Mouse (Mus musculus) spleen, postnatal 10 days (tissue): ENCODE data around the gene Hist1h4a.
"Not testable (repeated sequence)": the region's sequence is repeated elsewhere in the genome, so short reads cannot be mapped to it uniquely, and the experiment has no call there.

Experiments used
- DNase-seq, 2 experiments: peaks; one replicate each; pipeline ENCODE4 v3.0.0; 2021 to 2022; ENCODE audit warnings: low spot score in 2 of 2

Gene Hist1h4a

DNA sequence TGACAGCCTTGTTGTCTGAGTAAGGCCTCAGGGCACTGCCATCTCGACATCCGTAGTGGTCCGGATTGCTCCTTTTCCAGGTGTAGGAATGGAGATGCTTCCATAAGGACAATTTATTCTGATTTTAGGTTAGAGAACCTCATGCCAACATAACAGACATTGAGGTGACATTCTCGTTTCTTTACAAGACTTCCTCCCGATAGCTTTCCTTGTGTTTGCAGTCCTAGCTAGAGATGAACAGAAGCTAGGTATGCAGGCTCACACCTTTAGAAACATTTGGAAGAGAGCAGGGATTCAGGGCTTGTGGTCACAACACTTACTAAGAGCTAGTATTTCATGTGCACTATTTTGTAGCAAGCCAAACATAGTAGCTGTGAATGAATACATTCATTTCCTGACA, 17.8 kb downstream of the Hist1h4a start:
- DNase-seq, result peak in 1 of 2 experiments; percentile 9

DNA sequence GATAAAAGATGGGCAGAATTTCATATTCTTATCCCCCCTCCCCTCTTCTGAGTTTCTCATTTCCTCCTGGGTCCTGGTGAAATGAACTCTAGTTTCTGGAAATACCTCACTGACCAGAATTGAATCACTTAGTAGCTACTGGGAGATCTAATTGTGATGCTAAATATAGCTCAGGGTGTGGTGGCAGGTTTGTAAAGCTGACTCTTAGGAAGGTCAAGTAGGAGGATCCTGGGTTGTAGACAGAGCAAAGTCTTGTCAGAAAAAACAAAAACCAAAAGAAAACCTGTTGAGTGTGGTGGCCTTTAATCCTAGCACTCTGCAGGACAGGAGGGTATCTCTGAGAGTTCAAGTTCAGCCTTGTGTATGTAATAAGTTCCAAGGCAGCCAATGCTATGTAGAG, 19.0 kb downstream of the Hist1h4a start:
- DNase-seq, result peak in 1 of 2 experiments; percentile 19

DNA sequence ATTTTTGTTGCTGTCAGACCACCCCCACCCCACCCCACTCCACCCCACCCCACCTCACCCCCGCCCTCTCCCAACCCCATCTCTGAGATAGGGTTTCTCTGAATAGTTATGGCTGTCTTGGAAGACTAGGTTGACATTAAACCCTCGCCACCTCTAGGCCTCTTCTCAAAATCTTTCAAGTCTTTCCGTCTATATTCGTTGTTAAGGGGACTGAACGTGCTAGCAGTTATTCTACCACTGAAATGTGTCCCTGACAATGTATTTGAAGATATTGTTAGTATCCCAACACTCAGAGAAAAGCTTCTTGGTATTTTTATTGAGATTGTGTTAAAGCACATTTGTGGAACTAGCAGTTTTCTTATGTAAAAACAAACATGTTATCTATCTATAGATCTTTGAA, 20.1 kb downstream of the Hist1h4a start:
- peak in 1 of 2 experiments; percentile 4 for DNase-seq

DNA sequence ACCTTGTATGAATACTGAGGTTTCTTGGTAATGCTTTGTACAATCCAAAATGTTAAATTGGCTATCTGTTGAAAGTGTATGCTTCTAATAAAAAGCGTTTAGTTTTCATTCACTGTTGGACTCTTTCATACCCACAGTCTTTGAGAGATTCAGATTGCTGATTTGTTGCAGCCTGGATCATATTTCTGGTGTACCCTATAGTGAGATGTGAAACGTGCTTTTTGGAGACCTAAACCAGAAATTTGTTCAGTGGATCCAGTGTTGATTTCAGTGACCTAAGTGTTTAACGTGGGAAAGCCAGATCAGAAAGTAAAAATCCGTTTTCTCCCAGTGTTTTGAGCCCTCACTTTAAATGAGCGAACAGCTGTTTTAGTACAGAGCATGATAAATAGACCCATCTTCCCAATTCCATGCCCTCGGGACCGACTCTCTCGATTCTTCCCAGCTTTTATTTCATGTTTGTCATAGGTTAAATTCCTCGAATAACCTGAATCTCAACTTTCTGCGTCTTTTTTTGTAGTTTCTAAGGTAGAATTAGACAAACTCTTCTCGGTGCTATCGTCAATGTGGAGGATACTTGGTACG, 20.7 kb downstream of the Hist1h4a start:
- DNase-seq, result no peak

DNA sequence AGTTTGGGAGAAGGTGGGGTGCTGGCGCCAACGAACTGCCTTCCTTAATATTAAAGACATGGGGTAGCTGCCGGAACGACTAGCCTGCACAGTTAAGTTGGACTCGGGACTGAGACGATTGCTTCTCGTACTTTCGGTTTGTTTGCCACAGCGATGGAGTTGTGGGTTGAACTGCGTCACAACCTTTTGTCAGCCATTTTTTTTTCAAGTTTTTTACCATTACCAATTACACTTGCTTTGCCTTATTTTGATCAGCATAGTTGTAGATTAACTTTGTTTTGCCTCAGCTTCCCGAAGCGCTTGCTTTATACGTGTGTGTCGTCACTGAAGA, 21.1 kb downstream of the Hist1h4a start:
- DNase-seq, result no peak

DNA sequence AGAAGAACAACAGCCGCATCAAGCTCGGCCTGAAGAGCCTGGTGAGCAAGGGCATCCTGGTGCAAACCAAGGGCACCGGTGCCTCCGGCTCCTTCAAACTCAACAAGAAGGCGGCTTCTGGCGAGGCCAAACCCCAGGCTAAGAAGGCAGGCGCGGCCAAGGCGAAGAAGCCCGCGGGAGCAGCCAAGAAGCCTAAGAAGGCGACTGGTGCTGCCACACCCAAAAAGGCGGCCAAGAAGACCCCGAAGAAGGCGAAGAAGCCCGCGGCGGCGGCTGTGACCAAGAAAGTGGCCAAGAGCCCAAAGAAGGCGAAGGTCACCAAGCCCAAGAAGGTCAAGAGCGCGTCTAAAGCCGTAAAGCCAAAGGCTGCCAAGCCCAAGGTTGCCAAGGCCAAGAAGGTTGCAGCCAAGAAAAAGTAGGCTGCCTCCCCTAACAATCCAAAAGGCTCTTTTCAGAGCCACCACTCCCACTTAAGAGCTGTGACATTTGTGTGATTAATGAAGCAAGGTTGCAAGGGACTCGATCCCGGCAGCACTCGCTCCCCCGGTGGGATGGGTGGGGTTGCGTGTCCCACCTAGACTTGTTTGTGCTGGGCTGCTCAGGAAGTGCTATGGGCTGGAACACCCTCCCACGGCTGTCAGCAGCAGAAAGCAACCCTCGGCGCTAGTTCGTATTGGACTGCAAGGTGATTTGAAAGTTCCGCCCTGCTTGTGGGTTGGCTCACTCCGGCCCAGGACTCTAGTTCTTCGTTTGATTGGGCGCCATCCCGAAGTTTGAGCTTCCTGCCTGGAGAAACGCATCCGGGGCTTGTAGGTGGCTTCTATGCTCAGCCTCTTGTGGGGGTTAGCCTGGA, 21.7 kb downstream of the Hist1h4a start:
- DNase-seq, result peak; percentile 92

DNA sequence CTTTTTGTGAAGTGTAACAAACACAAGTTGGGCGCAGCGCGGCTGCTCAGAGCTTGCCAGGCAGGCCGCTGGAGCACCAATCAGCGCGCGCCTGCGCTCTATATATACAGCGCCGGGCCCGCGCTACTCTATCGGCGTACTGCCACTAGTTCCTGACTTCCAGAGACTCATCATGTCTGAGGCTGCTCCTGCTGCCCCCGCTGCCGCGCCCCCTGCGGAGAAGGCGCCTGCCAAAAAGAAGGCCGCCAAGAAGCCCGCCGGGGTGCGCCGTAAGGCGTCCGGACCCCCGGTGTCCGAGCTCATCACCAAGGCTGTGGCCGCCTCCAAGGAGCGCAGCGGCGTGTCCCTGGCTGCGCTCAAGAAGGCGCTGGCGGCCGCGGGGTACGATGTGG, 22.4 kb downstream of the Hist1h4a start, which contains the start of gene Hist1h1c:
Gene Hist1h1c (plus strand): TSS at position 132 of the 392 bp plus-strand sequence.
- peak; percentile 96 to 99 for DNase-seq

DNA sequence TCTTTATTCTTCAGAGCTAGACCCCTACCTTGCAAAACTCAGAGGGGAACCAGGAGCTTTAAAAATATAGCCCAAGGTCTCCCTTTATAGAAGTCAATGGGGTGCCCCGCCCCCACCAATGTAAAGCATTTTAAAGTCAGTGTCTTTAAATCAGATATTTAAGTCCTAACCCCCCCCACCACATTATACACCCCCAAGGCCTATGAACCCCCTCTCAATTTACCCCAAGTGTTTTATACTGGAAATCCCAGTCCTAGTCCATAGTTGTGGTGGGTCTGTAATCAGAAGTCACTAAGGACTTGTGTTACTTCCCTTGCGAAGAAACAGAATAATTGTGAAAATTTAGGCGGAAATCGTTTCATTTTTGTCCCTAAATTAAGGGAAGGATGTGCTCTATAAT, 23.0 kb downstream of the Hist1h4a start:
- DNase-seq, result peak; percentile 54 to 76

DNA sequence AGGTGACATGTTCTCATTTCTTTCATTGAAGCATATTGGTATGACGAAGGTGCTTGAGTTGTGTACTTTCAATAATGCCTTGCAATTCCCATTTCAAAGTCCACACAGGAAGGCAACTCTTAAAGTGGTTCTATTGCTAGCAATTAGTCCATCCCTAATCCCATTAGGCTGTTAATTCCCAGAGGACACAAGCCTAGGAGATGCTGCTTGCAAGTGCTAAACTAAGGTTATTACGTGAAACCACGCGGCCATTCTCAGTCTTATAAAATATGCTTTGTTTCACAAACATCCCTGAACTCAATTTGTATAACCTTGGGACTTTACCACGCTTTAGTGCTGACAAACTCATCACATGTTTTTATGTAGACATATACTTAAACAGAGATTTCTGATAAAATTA, 23.9 kb downstream of the Hist1h4a start:
- DNase-seq, result peak in 1 of 2 experiments; percentile 9

DNA sequence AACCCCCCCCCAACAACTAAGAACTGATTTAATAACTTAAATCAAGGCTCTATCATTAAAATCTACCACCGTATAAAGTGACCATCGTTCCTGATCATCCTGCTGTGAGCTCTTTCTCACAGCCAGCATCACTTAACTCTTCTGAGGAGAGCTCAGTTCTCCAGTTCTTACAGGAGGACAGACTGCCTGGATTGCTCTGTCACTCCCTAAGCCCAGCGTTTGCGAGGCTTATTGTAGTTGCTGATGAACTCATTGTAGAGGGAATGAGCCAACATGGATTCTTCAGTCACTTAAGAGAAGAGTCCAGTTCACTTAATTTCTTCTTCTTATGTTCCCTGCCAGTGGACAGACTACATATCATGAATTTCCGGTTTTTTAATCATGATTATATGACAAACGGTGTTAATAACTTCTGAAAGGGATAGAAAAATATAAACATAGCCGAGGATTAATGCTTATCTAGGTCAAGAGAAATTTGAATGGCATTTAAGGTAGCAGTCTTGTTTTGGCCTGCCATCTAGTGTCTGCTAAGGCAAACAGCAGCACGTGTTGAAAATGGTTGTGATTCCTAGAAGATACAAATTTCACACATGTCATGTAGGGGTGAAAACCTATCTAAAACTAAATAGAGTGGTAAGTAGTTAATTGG, 28.8 kb downstream of the Hist1h4a start:
- DNase-seq, result peak; percentile 16 to 58

DNA sequence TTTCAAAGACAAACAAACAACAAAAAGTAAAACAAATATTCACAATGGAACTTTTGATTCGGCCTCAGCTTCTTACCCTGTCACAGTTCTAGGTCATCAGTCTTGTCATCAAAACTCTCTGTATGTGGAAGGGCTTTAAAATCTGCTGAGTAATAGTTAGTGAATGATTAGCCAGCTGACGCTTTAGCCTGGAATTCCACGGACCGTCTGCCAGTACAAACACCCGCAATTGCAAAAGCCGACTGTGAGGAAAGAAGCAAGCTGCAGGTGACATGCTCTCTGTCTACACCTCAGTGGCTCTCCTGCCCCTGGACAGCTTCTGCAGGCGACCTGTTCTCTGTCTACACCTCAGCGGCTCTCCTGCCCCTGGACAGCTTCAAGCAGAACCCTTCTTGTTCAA, 30.6 kb downstream of the Hist1h4a start:
- peak in 1 of 2 experiments; percentile 2 for DNase-seq

DNA sequence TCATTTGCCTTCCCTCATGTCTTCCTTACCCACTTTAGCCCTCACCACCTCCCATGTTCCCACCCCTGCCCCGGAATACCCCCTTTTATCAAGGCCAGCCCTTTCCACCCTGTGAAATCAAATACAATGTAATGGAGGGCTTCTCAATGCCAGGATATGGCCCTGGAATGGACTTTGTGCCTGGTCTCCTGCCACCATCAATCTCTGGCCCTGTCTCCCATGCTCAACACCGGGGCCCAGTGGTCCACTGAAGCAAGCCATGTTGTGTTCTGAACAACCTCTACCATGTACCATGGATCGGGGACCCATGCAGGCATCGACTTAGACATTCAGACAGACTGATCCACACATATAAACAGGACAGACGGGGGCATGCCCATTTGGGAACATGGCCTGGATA, 31.3 kb downstream of the Hist1h4a start:
- peak in 1 of 2 experiments; percentile 3 for DNase-seq

DNA sequence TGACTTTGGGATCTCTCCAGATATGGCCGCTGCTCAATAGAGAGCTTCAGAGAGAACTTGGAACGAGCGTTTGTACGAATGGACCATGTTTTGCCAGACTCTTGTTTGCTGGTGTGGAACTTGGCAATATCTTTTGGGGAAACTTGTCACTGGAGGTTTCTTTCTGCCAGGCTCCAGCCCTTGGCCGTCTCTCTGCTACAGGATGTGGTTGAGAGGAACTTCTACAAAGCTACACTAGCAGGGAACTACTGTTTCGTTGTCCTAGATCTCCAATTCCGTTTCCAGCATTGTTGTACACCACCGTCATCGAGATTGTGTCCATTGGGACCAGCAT, 31.9 kb downstream of the Hist1h4a start:
- peak in 1 of 2 experiments; percentile 5 for DNase-seq

DNA sequence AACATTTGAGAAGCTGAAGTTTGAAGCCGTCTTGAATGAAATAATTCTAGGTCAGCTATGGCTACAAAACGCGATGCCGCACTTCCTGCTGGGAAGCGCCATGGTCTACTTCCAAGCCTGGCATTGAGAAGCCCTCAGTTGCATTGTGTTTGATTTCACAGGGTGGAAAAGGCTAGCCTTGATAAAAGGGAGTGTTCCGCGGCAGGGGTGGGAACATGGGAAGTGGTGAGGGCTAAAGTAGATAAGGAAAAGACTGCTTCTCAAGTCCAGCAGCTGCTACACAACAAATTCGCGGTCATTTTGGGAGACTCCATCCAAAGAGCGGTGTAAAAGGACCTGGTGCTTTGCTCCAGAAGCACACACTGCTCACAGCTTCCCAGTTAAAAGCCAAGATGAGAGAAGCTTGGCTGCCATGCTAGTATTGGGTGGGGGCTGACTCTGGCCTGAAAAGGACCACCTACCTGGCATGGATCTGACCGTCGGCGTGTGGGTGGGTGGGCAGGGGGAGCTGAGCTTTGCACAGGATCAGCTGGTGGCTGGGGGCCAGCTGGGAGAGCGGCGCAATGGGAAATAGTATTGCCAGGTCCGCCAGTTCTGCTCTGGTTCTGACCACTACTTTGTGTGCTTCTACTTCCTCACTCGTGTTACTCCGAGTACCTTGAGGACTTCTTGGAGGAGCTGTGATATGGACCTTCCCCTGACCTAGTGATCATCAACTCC, 32.4 kb downstream of the Hist1h4a start:
- peak in 1 of 2 experiments; percentile 3 for DNase-seq

DNA sequence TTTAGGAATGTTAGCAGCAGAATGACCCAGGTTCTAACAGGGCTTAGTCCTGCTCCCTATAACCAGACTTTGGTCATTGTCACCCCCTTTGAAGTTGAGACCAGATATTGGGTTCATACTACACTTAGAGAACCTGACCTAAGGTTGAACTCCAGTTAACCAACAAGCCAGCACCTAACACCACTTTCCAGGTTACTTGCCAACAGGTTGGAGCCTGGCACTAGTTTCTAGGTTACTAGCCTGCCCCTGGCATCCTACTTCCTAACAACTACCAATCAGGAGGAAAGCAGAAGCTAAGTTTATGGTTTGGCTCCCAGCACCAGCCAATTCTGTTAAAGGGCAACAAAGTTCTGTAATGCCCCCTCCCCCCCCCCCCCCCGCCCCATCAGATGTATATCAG, 35.8 kb downstream of the Hist1h4a start:
- no peak for DNase-seq

DNA sequence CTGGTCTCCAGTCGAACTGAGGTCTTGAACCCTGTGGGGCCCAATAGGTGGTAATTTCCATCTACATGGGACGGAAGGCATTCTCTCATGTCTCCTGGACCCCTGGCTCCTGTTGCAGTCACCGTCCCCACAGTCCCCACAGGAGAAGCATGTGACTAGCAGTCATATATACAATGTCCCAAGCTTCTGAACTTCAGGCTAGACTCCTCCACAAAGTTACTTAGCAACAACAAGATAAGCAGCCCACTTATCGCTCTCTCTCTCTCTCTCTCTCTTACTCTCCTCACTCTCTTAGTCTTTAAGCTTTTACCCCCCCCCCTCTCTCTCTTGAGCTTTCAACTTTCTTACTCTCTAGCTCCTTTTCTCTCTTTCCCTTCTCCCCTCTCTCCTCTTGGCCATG, 36.8 kb downstream of the Hist1h4a start:
- no peak for DNase-seq

DNA sequence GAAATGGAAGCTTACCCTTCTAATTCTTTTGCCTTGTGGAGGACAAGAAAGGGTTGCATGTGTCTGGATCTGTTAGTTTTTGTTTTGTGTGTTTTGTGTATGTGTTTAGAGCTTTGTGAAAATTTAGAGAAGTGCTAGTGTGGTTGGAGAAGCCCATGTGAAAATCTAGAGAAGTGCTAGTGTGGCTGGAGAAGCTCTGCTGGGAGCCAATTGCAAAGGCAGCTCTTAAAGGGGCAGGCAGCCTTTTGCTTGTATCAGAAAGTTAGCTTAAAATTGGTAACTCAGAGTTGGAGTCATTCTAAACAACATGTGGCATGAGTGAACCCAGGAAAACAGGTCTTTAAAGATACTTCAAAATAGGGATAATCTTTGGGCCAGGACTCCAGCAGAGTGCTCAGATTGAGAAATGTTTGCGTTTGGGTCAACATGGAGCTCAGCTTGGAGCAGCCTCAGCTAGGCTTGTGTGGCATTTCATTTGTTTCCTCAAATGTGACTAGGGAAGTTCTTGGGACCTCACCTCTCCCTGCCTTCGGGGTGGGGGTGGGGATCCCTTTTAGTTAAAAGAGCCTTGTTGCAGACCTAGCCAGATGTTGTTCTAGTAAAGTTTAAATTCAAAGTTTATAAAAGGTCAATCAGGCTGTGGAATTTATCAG, 43.3 kb downstream of the Hist1h4a start:
- DNase-seq, result not testable (repeated sequence)

DNA sequence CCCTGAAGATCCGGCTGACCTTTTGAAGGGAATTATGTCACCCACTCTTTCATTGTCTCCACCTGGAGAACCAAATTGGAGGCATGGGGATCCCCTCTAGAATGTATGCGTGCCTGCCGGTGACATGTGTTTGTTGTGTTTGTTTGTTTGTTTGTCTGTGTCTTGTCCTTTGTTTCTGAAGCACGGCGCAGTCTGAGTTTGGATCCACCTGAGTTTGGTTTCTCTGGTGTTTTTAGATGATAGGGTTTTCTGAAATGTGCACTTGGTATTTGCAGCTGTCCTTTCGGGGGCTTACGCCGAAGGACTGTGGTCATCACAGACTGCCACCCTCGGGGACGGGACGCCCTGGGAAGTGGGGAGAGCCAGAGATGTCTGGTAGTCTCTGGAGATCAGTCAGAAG, 43.9 kb downstream of the Hist1h4a start:
- no peak for DNase-seq

DNA sequence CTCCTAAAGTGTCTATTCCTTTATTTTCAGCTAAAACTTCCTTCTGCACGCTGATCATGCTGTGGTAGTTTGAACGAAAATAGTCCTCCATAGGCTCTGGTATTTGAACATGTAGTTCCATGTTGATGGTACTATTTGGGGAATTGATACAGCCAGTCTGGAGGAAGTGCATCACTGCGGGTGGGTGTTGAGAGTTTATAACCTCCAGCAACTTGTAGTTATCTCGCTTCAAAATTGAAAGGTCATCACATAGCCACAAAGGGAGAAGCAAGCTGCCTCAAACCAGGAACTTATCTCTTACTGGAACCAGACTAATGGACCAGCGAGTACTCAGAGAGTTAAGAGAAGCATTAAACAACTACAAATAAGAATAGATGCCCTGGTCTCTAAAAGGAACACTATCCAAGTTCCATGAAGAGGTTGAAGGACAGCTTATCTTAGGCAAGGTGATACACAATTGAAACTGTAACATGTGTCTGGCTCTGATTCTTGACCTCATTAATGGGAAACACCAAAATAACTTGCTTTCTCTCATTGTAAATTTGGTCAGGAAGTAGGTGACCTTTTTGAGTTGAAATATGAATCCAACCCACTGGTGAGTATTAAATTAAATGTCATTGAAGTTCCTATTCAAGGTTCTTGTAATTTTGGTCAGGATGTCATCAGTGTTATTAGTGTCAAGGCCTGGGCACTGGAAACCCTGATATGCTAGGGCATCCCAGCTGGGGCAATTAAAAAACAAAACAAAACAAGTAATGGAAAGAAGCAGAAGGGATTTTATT, 44.6 kb downstream of the Hist1h4a start:
- no peak for DNase-seq
